Mouse (Mus musculus): ENCODE data around the gene 5031439G07Rik. TPM values are rescaled to one million over a fixed set of nuclear protein-coding genes. Genes with fewer than 3 reads are reported as not detected.
A peak's percentile ranks its signal among the peaks of the same experiment; 100 is the strongest.

The 5031439G07Rik gene
- polyA plus RNA-seq, 1 experiment from 2014 or later, result 24.1 TPM

- H3K4me1 ChIP-seq (ENCODE audit: control insufficient read depth, insufficient read depth, low read depth, low read length), result peaks cover 8% of the 10 kb centered on the region
- 0 out of 2 replicates have a peak, but pooled peaks cover 3% of the 10 kb centered on the region for H3K36me3 ChIP-seq (ENCODE audit: control insufficient read depth, insufficient read depth, low read length)
- H3K4me2 ChIP-seq (ENCODE audit: low read length), result no peak overlapping the region
- no peaks in the 10 kb centered on the region for H3K9me3 ChIP-seq (ENCODE audit: control insufficient read depth, low read length)
- 61% methylated on average over 7 of the region's 7 CpGs for WGBS
- H3K27me3 ChIP-seq (replicated peaks; ENCODE audit: control insufficient read depth, insufficient read depth, low read length), result no peaks in the 10 kb centered on the region
- no peak for ATAC-seq
- H3K27ac ChIP-seq (ENCODE audit: low read depth, low read length), result no peak overlapping the region
- H3K9ac ChIP-seq (ENCODE audit: low read depth, low read length), result no peak overlapping the region
- H3K4me3 ChIP-seq (ENCODE audit: low read length), result no peak overlapping the region
Observed at GRCm38 (mm10) chr15:84965575-84966360, 22.6 kb downstream of the 5031439G07Rik start.

- H3K9me3 ChIP-seq (ENCODE audit: control insufficient read depth, low read length), result no peaks in the 10 kb centered on the region
- H3K9ac ChIP-seq (ENCODE audit: low read depth, low read length), result no peak overlapping the region
- peaks cover 11% of the 10 kb centered on the region for H3K4me1 ChIP-seq (ENCODE audit: control insufficient read depth, insufficient read depth, low read depth, low read length)
- no peak overlapping the region for H3K4me3 ChIP-seq (ENCODE audit: low read length)
- 80% methylated on average over 5 of the region's 5 CpGs for WGBS
- H3K36me3 ChIP-seq (ENCODE audit: control insufficient read depth, insufficient read depth, low read length), result no peaks in the 10 kb centered on the region
- no peaks in the 10 kb centered on the region for H3K27me3 ChIP-seq (replicated peaks; ENCODE audit: control insufficient read depth, insufficient read depth, low read length)
- H3K27ac ChIP-seq (ENCODE audit: low read depth, low read length), result no peak overlapping the region
- H3K4me2 ChIP-seq (ENCODE audit: low read length), result no peak overlapping the region
- ATAC-seq, result no peak
Observed at GRCm38 (mm10) chr15:84964771-84965170, 23.6 kb downstream of the 5031439G07Rik start.

GRCm38 (mm10) chr15:84962518-84962917 lies 25.8 kb downstream of the 5031439G07Rik start:
- WGBS, result 91% methylated on average over 2 of the region's 2 CpGs
- H3K9me3 ChIP-seq (ENCODE audit: control insufficient read depth, low read length), result no peaks in the 10 kb centered on the region
- H3K4me3 ChIP-seq (ENCODE audit: low read length), result no peak overlapping the region
- H3K9ac ChIP-seq (ENCODE audit: low read depth, low read length), result no peak overlapping the region
- H3K36me3 ChIP-seq (ENCODE audit: control insufficient read depth, insufficient read depth, low read length), result no peaks in the 10 kb centered on the region
- no peak overlapping the region for H3K27ac ChIP-seq (ENCODE audit: low read depth, low read length)
- peaks cover 32% of the 10 kb centered on the region for H3K4me1 ChIP-seq (ENCODE audit: control insufficient read depth, insufficient read depth, low read depth, low read length)
- no peaks in the 10 kb centered on the region for H3K27me3 ChIP-seq (replicated peaks; ENCODE audit: control insufficient read depth, insufficient read depth, low read length)
- H3K4me2 ChIP-seq (ENCODE audit: low read length), result no peak overlapping the region
- no peak for ATAC-seq

- no peaks in the 10 kb centered on the region for H3K36me3 ChIP-seq (ENCODE audit: control insufficient read depth, insufficient read depth, low read length)
- 17% methylated on average over 8 of the region's 8 CpGs for WGBS
- H3K4me3 ChIP-seq (ENCODE audit: low read length), result peak overlapping the region; percentile 14
- peak; percentile 29; the same call in 1 of the 2 replicates for ATAC-seq
- peak overlapping the region; percentile 32 for H3K4me2 ChIP-seq (ENCODE audit: low read length)
- H3K9ac ChIP-seq (ENCODE audit: low read depth, low read length), result peak overlapping the region; percentile 36
- no peaks in the 10 kb centered on the region for H3K27me3 ChIP-seq (replicated peaks; ENCODE audit: control insufficient read depth, insufficient read depth, low read length)
- peaks cover 33% of the 10 kb centered on the region for H3K4me1 ChIP-seq (ENCODE audit: control insufficient read depth, insufficient read depth, low read depth, low read length)
- H3K27ac ChIP-seq (ENCODE audit: low read depth, low read length), result peak overlapping the region; percentile 62
- no peaks in the 10 kb centered on the region for H3K9me3 ChIP-seq (ENCODE audit: control insufficient read depth, low read length)
Observed at GRCm38 (mm10) chr15:84960692-84961091, 27.7 kb downstream of the 5031439G07Rik start.

- Histone ChIP-seq H3K27me3 (replicated peaks; ENCODE audit: control insufficient read depth, insufficient read depth, low read length) (no peaks in the 10 kb centered on the region), H3K4me3 (ENCODE audit: low read length) (no peak overlapping the region), H3K4me1 (ENCODE audit: control insufficient read depth, insufficient read depth, low read depth, low read length) (peaks cover 33% of the 10 kb centered on the region), H3K9ac (ENCODE audit: low read depth, low read length) (no peak overlapping the region), H3K36me3 (ENCODE audit: control insufficient read depth, insufficient read depth, low read length) (peaks cover 5% of the 10 kb centered on the region; the same call in 1 of the 2 replicates), H3K9me3 (ENCODE audit: control insufficient read depth, low read length) (no peaks in the 10 kb centered on the region), H3K27ac (ENCODE audit: low read depth, low read length) (no peak overlapping the region), H3K4me2 (ENCODE audit: low read length) (peak overlapping the region; percentile 32; the same call in 1 of the 2 replicates)
- 90% methylated on average over 6 of the region's 6 CpGs for WGBS
- ATAC-seq, result no peak
Observed at GRCm38 (mm10) chr15:84959891-84960290, 28.5 kb downstream of the 5031439G07Rik start.

- 76% methylated on average over 3 of the region's 3 CpGs for WGBS
- H3K36me3 ChIP-seq (ENCODE audit: control insufficient read depth, insufficient read depth, low read length), result peaks cover 11% of the 10 kb centered on the region
Observed at GRCm38 (mm10) chr15:84958331-84958730, 30.0 kb downstream of the 5031439G07Rik start.

GRCm38 (mm10) chr15:84957851-84958250 lies 30.5 kb downstream of the 5031439G07Rik start:
- H3K4me2 ChIP-seq (ENCODE audit: low read length), result no peak overlapping the region
- peaks cover 16% of the 10 kb centered on the region for H3K36me3 ChIP-seq (ENCODE audit: control insufficient read depth, insufficient read depth, low read length)
- ATAC-seq, result peak; percentile 85
- no peaks in the 10 kb centered on the region for H3K27me3 ChIP-seq (replicated peaks; ENCODE audit: control insufficient read depth, insufficient read depth, low read length)
- H3K9me3 ChIP-seq (ENCODE audit: control insufficient read depth, low read length), result no peaks in the 10 kb centered on the region
- 19% methylated on average over 3 of the region's 3 CpGs for WGBS
- H3K4me1 ChIP-seq (ENCODE audit: control insufficient read depth, insufficient read depth, low read depth, low read length), result peaks cover 33% of the 10 kb centered on the region
- no peak overlapping the region for H3K9ac ChIP-seq (ENCODE audit: low read depth, low read length)
- H3K27ac ChIP-seq (ENCODE audit: low read depth, low read length), result peak overlapping the region; percentile 18; the same call in 1 of the 2 replicates
- no peak overlapping the region for H3K4me3 ChIP-seq (ENCODE audit: low read length)

More at GRCm38 (mm10) chr15:84958331-84958730, 30.0 kb downstream of the 5031439G07Rik start:
- peaks cover 33% of the 10 kb centered on the region for H3K4me1 ChIP-seq (ENCODE audit: control insufficient read depth, insufficient read depth, low read depth, low read length)
- H3K27ac ChIP-seq (ENCODE audit: low read depth, low read length), result 0 out of 2 replicates have a peak overlapping the region, but pooled peaks have one; percentile 11
- no peak overlapping the region for H3K9ac ChIP-seq (ENCODE audit: low read depth, low read length)
- ATAC-seq, result no peak
- no peaks in the 10 kb centered on the region for H3K27me3 ChIP-seq (replicated peaks; ENCODE audit: control insufficient read depth, insufficient read depth, low read length)
- H3K4me3 ChIP-seq (ENCODE audit: low read length), result no peak overlapping the region
- H3K9me3 ChIP-seq (ENCODE audit: control insufficient read depth, low read length), result no peaks in the 10 kb centered on the region
- no peak overlapping the region for H3K4me2 ChIP-seq (ENCODE audit: low read length)

GRCm38 (mm10) chr15:84953259-84953658 lies 35.1 kb downstream of the 5031439G07Rik start:
- 93% methylated on average over 11 of the region's 11 CpGs for WGBS

GRCm38 (mm10) chr15:84950053-84950452 lies 38.3 kb downstream of the 5031439G07Rik start:
- 91% methylated on average over 4 of the region's 4 CpGs for WGBS
- no peak for ATAC-seq

More at GRCm38 (mm10) chr15:84953259-84953658, 35.1 kb downstream of the 5031439G07Rik start:
- Histone ChIP-seq H3K9ac (ENCODE audit: low read depth, low read length) (no peak overlapping the region), H3K4me1 (ENCODE audit: control insufficient read depth, insufficient read depth, low read depth, low read length) (peaks cover 8% of the 10 kb centered on the region), H3K4me3 (ENCODE audit: low read length) (no peak overlapping the region), H3K27ac (ENCODE audit: low read depth, low read length) (no peak overlapping the region), H3K27me3 (replicated peaks; ENCODE audit: control insufficient read depth, insufficient read depth, low read length) (no peaks in the 10 kb centered on the region), H3K9me3 (ENCODE audit: control insufficient read depth, low read length) (no peaks in the 10 kb centered on the region), H3K36me3 (ENCODE audit: control insufficient read depth, insufficient read depth, low read length) (peaks cover 45% of the 10 kb centered on the region), H3K4me2 (ENCODE audit: low read length) (no peak overlapping the region)
- no peak for ATAC-seq

More at GRCm38 (mm10) chr15:84950053-84950452, 38.3 kb downstream of the 5031439G07Rik start:
- peaks cover 41% of the 10 kb centered on the region for H3K36me3 ChIP-seq (ENCODE audit: control insufficient read depth, insufficient read depth, low read length)
- no peaks in the 10 kb centered on the region for H3K4me1 ChIP-seq (ENCODE audit: control insufficient read depth, insufficient read depth, low read depth, low read length)
- no peak overlapping the region for H3K9ac ChIP-seq (ENCODE audit: low read depth, low read length)
- H3K4me2 ChIP-seq (ENCODE audit: low read length), result no peak overlapping the region
- no peak overlapping the region for H3K27ac ChIP-seq (ENCODE audit: low read depth, low read length)
- no peak overlapping the region for H3K4me3 ChIP-seq (ENCODE audit: low read length)
- no peaks in the 10 kb centered on the region for H3K27me3 ChIP-seq (replicated peaks; ENCODE audit: control insufficient read depth, insufficient read depth, low read length)
- no peaks in the 10 kb centered on the region for H3K9me3 ChIP-seq (ENCODE audit: control insufficient read depth, low read length)
